Mouse (Mus musculus) skeletal muscle tissue, postnatal 0 days (tissue): Measurements from ENCODE around the gene St8sia6. TPM values are rescaled to one million over a fixed set of nuclear protein-coding genes. Genes with fewer than 3 reads are reported as not detected.

ENCODE experiments used
- polyA plus RNA-seq: library from polyadenylated mRNA; unstranded; fragments of >200 nt; fragmentation: Nextera tagmentation; extraction: Ambion mirVana; gene quantifications from 2 replicates; pipeline ENCODE4 v1.2.1, GENCODE M21; 2015

The St8sia6 gene
- 0.15 and 0.40 TPM in 2 replicates for polyA plus RNA-seq

DNA sequence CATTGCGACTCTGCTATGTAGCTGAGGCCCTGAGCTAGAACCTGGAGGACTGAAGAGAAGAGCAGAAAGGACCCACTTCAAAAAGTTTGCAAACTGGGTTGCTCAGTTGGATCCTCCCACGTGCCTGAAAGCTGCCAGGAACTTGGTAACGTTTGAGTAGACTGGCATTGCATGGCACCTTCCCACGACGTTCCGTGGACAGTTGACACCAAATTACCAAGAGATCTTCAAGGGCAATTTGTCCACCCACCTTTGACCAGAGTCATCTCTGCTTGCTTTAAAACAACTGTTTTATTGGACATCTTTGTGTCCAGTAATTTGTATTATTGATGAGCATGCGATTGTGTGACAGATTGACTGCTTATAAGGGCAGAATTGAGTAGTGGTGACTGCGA, at the start of gene St8sia6:
St8sia6 (minus strand) TSS at position 96 of the 395 bp plus-strand sequence.

Other genes with a start within 250 kb of the St8sia6 start
- gene Trdmt1, start 249.4 kb downstream of the St8sia6 start, polyA plus RNA-seq, result 6.3 and 7.5 TPM in 2 replicates
- 827 and 903 TPM in 2 replicates for gene Vim, start 220.1 kb downstream of the St8sia6 start, polyA plus RNA-seq